Mouse (Mus musculus): Measurements from ENCODE around the gene Fam71f2. TPM values are rescaled to one million over a fixed set of nuclear protein-coding genes. Genes with fewer than 3 reads are reported as not detected.

Fam71f2 gene
- polyA plus RNA-seq (2015; fragmentation: Nextera tagmentation; extraction: Ambion mirVana): 0.12 and 0.16 TPM in 2 replicates

- 73% methylated on average over 8 of the region's 8 CpGs for WGBS (ENCODE audit: insufficient replicate concordance)
- peaks cover 6% of the 10 kb centered on the region; the same call in 1 of the 2 replicates for H3K4me1 ChIP-seq (replicated peaks)
- no peak within 1 kb of the TSS for H3K4me3 ChIP-seq (replicated peaks)
- no peaks in the 10 kb centered on the region for H3K27me3 ChIP-seq
- H3K36me3 ChIP-seq (replicated peaks): peaks cover 13% of the 10 kb centered on the region; the same call in 1 of the 2 replicates
- H3K27ac ChIP-seq (replicated peaks): no peak within 1 kb of the TSS
- ATAC-seq (ENCODE audit: insufficient read depth): no peak
- H3K9ac ChIP-seq: no peak within 1 kb of the TSS
- no peak within 1 kb of the TSS for H3K4me2 ChIP-seq
- H3K9me3 ChIP-seq (replicated peaks): no peaks in the 10 kb centered on the region
Measured at GRCm38 (mm10) chr6:29279293-29279692, at the start of gene Fam71f2. TSS of gene Fam71f2 (plus strand) at chr6:29279593.

GRCm38 (mm10) chr6:29230386-29230785 lies 49.0 kb upstream of the Fam71f2 start:
- Histone ChIP-seq H3K36me3 (replicated peaks) (no peaks in the 10 kb centered on the region), H3K27me3 (no peaks in the 10 kb centered on the region; the same call in 1 of the 2 replicates), H3K9ac (no peak overlapping the region), H3K4me2 (no peak overlapping the region), H3K4me1 (replicated peaks) (0 out of 2 replicates have a peak, but pooled peaks cover 4% of the 10 kb centered on the region), H3K27ac (replicated peaks) (no peak overlapping the region), H3K4me3 (replicated peaks) (no peak overlapping the region), H3K9me3 (replicated peaks) (no peaks in the 10 kb centered on the region)
- 57% methylated on average over 6 of the region's 6 CpGs for WGBS (ENCODE audit: insufficient replicate concordance)
- no peak for ATAC-seq (ENCODE audit: insufficient read depth)

DNA sequence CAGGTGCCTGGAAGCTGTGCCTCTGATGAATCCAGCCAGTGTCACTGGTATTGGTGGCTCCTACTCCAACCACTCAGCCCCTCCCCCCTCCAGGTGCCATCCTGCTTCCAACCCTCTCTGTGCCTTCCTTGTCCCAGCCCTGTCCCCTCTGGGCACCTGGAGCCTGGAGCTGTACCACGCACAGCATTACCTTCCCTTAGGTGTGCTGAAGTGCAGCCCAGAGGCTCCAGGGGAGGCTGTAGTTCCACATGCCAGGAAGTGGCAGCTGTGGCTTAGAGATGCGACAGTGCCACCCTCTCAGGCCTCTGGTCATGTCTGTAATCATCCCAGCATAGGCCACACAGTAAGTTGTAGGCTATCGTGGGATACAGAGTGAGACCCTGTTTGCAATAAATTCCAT lies 47.6 kb upstream of the Fam71f2 start:
- 64% methylated on average over 3 of the region's 3 CpGs for WGBS (ENCODE audit: insufficient replicate concordance)
- no peak for ATAC-seq (ENCODE audit: insufficient read depth)
- Histone ChIP-seq H3K4me3 (replicated peaks) (no peak overlapping the region), H3K9me3 (replicated peaks) (no peaks in the 10 kb centered on the region), H3K36me3 (replicated peaks) (no peaks in the 10 kb centered on the region), H3K27me3 (no peaks in the 10 kb centered on the region; the same call in 1 of the 2 replicates), H3K9ac (no peak overlapping the region), H3K4me1 (replicated peaks) (0 out of 2 replicates have a peak, but pooled peaks cover 4% of the 10 kb centered on the region), H3K4me2 (no peak overlapping the region), H3K27ac (replicated peaks) (no peak overlapping the region)

DNA sequence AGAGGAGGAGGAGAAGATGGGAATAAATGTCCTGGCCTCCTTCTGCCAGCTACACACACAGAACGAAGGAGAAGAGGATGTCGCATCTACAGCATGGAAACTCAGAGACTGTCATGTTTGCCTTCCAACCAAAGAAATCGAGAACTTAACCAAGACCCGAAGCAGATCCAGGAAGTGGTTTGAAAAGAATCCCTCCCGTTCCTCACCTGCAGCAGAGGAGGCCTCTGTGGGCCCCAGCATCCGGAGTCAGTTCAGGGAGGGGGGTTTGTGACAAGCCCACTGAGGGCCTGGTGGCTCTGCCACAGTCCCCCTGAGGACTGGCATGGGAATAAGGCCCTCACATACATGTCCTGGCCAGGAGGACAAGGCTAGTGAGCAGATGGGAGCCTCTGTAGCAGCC lies 47.1 kb upstream of the Fam71f2 start:
- H3K9ac ChIP-seq: no peak overlapping the region
- H3K9me3 ChIP-seq (replicated peaks): no peaks in the 10 kb centered on the region
- no peak for ATAC-seq (ENCODE audit: insufficient read depth)
- H3K27me3 ChIP-seq: no peaks in the 10 kb centered on the region
- H3K4me1 ChIP-seq (replicated peaks): 0 out of 2 replicates have a peak, but pooled peaks cover 4% of the 10 kb centered on the region
- no peaks in the 10 kb centered on the region for H3K36me3 ChIP-seq (replicated peaks)
- H3K4me2 ChIP-seq: no peak overlapping the region
- H3K27ac ChIP-seq (replicated peaks): no peak overlapping the region
- 34% methylated on average over 6 of the region's 6 CpGs for WGBS (ENCODE audit: insufficient replicate concordance)
- H3K4me3 ChIP-seq (replicated peaks): no peak overlapping the region

DNA sequence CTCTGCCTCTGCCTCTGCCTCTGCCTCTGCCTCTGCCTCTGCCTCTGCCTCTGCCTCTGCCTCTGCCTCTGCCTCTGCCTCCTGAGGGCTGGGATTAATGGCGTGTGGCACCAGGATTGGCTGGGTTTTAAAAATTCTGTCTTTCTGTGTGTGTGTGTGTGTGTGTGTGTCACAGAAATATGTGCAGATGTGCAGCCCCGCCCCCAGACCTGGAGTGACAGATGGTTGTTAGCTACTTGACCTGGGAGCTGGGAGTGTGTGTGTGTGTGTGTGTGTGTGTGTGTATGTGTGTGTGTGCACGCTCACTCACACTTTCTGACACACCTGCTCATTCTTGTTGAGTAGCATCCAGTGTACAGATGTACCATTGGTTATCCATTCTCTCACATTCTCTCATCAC lies 45.7 kb upstream of the Fam71f2 start:
- no peaks in the 10 kb centered on the region for H3K9me3 ChIP-seq (replicated peaks)
- WGBS (ENCODE audit: insufficient replicate concordance): 51% methylated on average over 3 of the region's 3 CpGs
- ATAC-seq (ENCODE audit: insufficient read depth): no peak

DNA sequence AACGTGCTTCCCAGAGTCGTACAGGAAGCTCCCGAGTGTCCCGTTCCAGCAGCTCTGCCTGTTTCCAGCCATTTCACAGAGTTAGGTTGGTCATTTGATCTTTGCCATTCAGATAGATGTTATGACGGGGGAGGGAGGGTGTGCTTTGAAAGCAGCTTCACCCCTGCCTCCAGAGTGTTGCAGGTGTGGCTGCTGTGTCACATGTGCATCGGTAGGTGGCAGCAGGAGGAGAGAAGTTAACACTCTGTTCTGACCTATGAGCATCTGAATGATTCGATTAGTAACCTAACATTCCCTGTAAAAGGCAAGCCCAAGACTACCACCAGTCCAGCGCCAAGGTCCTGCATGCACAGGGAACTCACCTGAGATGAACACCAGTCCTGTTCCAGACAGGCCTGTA lies 45.1 kb upstream of the Fam71f2 start:
- H3K4me1 ChIP-seq (replicated peaks): 0 out of 2 replicates have a peak, but pooled peaks cover 1% of the 10 kb centered on the region
- no peak overlapping the region for H3K9ac ChIP-seq
- no peak overlapping the region for H3K4me2 ChIP-seq
- no peak overlapping the region for H3K27ac ChIP-seq (replicated peaks)
- H3K9me3 ChIP-seq (replicated peaks): no peaks in the 10 kb centered on the region
- no peaks in the 10 kb centered on the region for H3K27me3 ChIP-seq
- ATAC-seq (ENCODE audit: insufficient read depth): no peak
- WGBS (ENCODE audit: insufficient replicate concordance): 31% methylated on average over 8 of the region's 8 CpGs
- no peak overlapping the region for H3K4me3 ChIP-seq (replicated peaks)
- no peaks in the 10 kb centered on the region for H3K36me3 ChIP-seq (replicated peaks)

More for the DNA sequence above, 45.7 kb upstream of the Fam71f2 start:
- Histone ChIP-seq H3K4me1 (replicated peaks) (0 out of 2 replicates have a peak, but pooled peaks cover 4% of the 10 kb centered on the region), H3K36me3 (replicated peaks) (no peaks in the 10 kb centered on the region), H3K4me3 (replicated peaks) (no peak overlapping the region), H3K27me3 (no peaks in the 10 kb centered on the region), H3K27ac (replicated peaks) (no peak overlapping the region), H3K9ac (no peak overlapping the region), H3K4me2 (no peak overlapping the region)

- Histone ChIP-seq H3K27ac (replicated peaks) (no peak overlapping the region), H3K4me1 (replicated peaks) (0 out of 2 replicates have a peak, but pooled peaks cover 4% of the 10 kb centered on the region), H3K9ac (no peak overlapping the region), H3K9me3 (replicated peaks) (no peaks in the 10 kb centered on the region), H3K4me3 (replicated peaks) (no peak overlapping the region), H3K27me3 (no peaks in the 10 kb centered on the region), H3K4me2 (no peak overlapping the region), H3K36me3 (replicated peaks) (no peaks in the 10 kb centered on the region)
- no peak for ATAC-seq (ENCODE audit: insufficient read depth)
- 27% methylated on average over 2 of the region's 2 CpGs for WGBS (ENCODE audit: insufficient replicate concordance)
Measured at GRCm38 (mm10) chr6:29240806-29241205, 38.6 kb upstream of the Fam71f2 start.

GRCm38 (mm10) chr6:29241697-29242096 lies 37.7 kb upstream of the Fam71f2 start:
- H3K9me3 ChIP-seq (replicated peaks): no peaks in the 10 kb centered on the region
- ATAC-seq (ENCODE audit: insufficient read depth): no peak
- 37% methylated on average over 2 of the region's 2 CpGs for WGBS (ENCODE audit: insufficient replicate concordance)

DNA sequence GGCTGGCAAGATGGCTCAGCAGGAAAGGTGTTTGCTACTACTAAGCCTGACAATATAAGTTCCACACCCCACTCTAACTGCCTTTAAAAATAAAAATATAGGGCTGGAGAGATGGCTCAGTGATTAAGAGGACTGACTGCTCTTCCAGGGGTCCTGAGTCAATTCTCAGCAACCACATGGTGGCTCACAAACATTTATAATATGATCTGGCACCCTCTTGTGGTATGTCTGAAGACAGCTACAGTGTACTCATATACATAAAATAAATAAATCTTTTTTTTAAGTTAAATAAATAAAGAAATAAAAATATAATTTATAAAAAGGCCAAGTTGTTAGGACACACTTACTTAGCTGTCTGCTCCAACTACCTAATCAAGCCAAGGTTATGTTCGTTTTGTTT lies 37.1 kb upstream of the Fam71f2 start:
- H3K36me3 ChIP-seq (replicated peaks): no peaks in the 10 kb centered on the region
- H3K27ac ChIP-seq (replicated peaks): no peak overlapping the region
- H3K9me3 ChIP-seq (replicated peaks): no peaks in the 10 kb centered on the region
- H3K9ac ChIP-seq: no peak overlapping the region
- 40% methylated on average over 1 of the region's 1 CpGs for WGBS (ENCODE audit: insufficient replicate concordance)
- 0 out of 2 replicates have a peak, but pooled peaks cover 7% of the 10 kb centered on the region for H3K4me1 ChIP-seq (replicated peaks)
- H3K4me3 ChIP-seq (replicated peaks): no peak overlapping the region
- ATAC-seq (ENCODE audit: insufficient read depth): no peak
- H3K4me2 ChIP-seq: no peak overlapping the region
- 0 out of 2 replicates have a peak, but pooled peaks cover 4% of the 10 kb centered on the region for H3K27me3 ChIP-seq

More at GRCm38 (mm10) chr6:29241697-29242096, 37.7 kb upstream of the Fam71f2 start:
- Histone ChIP-seq H3K4me2 (no peak overlapping the region), H3K27ac (replicated peaks) (no peak overlapping the region), H3K4me3 (replicated peaks) (no peak overlapping the region), H3K27me3 (0 out of 2 replicates have a peak, but pooled peaks cover 4% of the 10 kb centered on the region), H3K4me1 (replicated peaks) (0 out of 2 replicates have a peak, but pooled peaks cover 4% of the 10 kb centered on the region), H3K36me3 (replicated peaks) (no peaks in the 10 kb centered on the region), H3K9ac (no peak overlapping the region)

DNA sequence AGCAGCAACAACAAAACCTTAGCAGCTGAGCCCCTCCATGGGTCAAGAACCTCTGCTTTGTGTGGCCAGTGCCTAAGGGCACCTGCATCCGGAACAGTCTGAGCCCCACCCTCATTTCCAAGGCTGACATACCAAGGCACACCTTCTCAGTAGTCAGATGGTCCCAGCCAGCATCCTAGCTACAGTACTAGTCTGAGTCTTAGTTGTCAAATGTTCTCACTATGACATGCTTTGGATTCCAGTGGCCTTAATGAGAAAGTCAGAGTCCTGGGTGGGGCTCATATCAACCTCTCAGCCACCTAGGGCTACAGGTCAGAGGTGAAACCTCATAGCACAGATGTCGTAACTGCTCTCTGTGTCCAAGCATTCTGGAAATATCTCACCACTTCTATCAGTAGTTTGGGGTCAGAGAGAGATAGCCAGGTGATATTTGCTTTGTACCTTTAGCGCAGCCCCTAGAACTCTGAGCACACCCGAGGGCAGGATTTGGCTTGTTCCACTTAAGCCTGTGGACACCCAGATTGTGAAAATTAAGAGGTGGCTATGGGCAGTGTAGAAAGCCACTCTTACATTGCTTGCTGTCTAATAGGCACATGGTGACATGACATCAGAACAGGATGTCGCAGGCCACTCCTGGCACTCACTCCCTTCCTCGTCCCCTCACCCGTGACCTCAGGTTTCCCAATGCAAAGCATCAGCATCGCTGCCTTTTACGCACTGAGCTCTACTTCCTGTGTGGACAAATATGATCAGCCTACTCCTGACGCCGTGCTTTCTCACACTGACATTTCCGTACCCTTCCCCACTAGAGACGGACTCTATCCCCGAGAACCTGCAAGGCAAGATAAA lies 33.9 kb upstream of the Fam71f2 start:
- WGBS (ENCODE audit: insufficient replicate concordance): 26% methylated on average over 14 of the region's 14 CpGs
- Histone ChIP-seq H3K4me2 (peak overlapping the region; percentile 20), H3K4me3 (replicated peaks) (no peak overlapping the region), H3K36me3 (replicated peaks) (no peaks in the 10 kb centered on the region), H3K27me3 (0 out of 2 replicates have a peak, but pooled peaks cover 4% of the 10 kb centered on the region), H3K9ac (no peak overlapping the region), H3K4me1 (replicated peaks) (0 out of 2 replicates have a peak, but pooled peaks cover 7% of the 10 kb centered on the region), H3K27ac (replicated peaks) (peak overlapping the region; percentile 65), H3K9me3 (replicated peaks) (no peaks in the 10 kb centered on the region)
- peak; percentile 51 for ATAC-seq (ENCODE audit: insufficient read depth)

DNA sequence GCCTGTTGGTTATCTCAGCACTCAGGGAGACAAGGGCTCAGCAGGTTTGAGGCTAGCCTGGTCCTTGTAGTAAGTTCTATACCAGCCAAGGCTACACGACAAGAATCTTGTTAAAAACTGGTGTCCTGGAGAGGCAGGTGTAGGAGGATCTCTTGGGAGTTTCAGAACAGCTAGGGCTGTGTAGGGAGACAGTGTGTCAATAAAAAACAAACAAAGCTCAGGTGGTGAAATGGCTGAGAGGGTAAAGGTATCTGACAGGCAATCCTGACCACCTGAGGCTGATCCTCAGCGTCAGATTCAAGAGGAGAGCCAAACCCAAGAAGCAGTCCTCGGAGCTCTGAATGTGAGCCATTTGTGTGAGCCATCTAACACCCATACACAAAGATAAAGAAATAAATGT lies 33.2 kb upstream of the Fam71f2 start:
- no peaks in the 10 kb centered on the region for H3K9me3 ChIP-seq (replicated peaks)
- H3K4me2 ChIP-seq: peak overlapping the region; percentile 20
- H3K27ac ChIP-seq (replicated peaks): peak overlapping the region; percentile 65
- 0 out of 2 replicates have a peak, but pooled peaks cover 7% of the 10 kb centered on the region for H3K4me1 ChIP-seq (replicated peaks)
- WGBS (ENCODE audit: insufficient replicate concordance): 43% methylated on average over 3 of the region's 3 CpGs
- no peaks in the 10 kb centered on the region for H3K36me3 ChIP-seq (replicated peaks)
- peak; percentile 50 for ATAC-seq (ENCODE audit: insufficient read depth)
- 0 out of 2 replicates have a peak, but pooled peaks cover 4% of the 10 kb centered on the region for H3K27me3 ChIP-seq
- no peak overlapping the region for H3K9ac ChIP-seq
- no peak overlapping the region for H3K4me3 ChIP-seq (replicated peaks)

All from liver, embryonic 15.5 days (tissue).